Mouse (Mus musculus) liver, postnatal 0 days (tissue): ENCODE data around the gene Casz1.

Experiments used
- CTCF ChIP-seq: sonication (generic); IDR thresholded peaks from 2 replicates; pipeline ENCODE4 v1.5.1; 2016; ENCODE audit warnings: antibody characterized with exemption, low read depth
- EP300 ChIP-seq: IDR thresholded peaks from 2 replicates; pipeline ENCODE4 v1.6.1; 2016; ENCODE audit warnings: antibody characterized with exemption, low read depth, mild to moderate bottlenecking

GRCm38 (mm10) chr4:148920610-148921009 lies 116.4 kb downstream of the Casz1 start:
- TF ChIP-seq CTCF (no peak), EP300 (no peak)
